Mouse (Mus musculus) limb, embryonic 10.5 days (tissue): ENCODE data around the gene Rab8a. TPM values are rescaled to one million over a fixed set of nuclear protein-coding genes. Genes with fewer than 3 reads are reported as not detected.
A peak's percentile ranks its signal among the peaks of the same experiment; 100 is the strongest.
"Not testable (repeated sequence)": the region's sequence is repeated elsewhere in the genome, so short reads cannot be mapped to it uniquely, and the experiment has no call there.

Experiments
- DNase-seq: peaks from one replicate; pipeline ENCODE4 v3.0.0-alpha.2; 2017; ENCODE audit warnings: low spot score
- H3K27ac ChIP-seq: fragments of 300-500 bp; sonication (generic); 2 replicates; pipeline ENCODE4 v1.5.1; 2016; ENCODE audit warnings: mild to moderate bottlenecking
- H3K27me3 ChIP-seq: fragments of 300-500 bp; sonication (generic); 2 replicates; pipeline ENCODE4 v1.6.1; 2016; ENCODE audit warnings: low read depth, mild to moderate bottlenecking; ENCODE audit not compliant: poor library complexity, severe bottlenecking
- H3K36me3 ChIP-seq: fragments of 300-500 bp; sonication (generic); 2 replicates; pipeline ENCODE4 v1.6.1; 2016; ENCODE audit warnings: mild to moderate bottlenecking, moderate library complexity
- H3K4me1 ChIP-seq: fragments of 300-500 bp; sonication (generic); 2 replicates; pipeline ENCODE4 v1.6.1; 2016
- H3K4me3 ChIP-seq: fragments of 300-500 bp; sonication (generic); 2 replicates; pipeline ENCODE4 v1.5.1; 2016; ENCODE audit warnings: mild to moderate bottlenecking, moderate library complexity
- H3K9me3 ChIP-seq: fragments of 300-500 bp; sonication (generic); replicated peaks from 2 replicates; pipeline ENCODE4 v1.6.1; 2016; ENCODE audit warnings: mild to moderate bottlenecking
- WGBS: fragments of 180-500 bp; shearing (Covaris S2); methylation state at CpG from one replicate; pipeline ENCODE4 v1.1.7; 2016; 5-methylcytosine and 5-hydroxymethylcytosine counted together
- polyA plus RNA-seq: library from polyadenylated mRNA; unstranded; fragments of >200 nt; fragmentation: Nextera tagmentation; extraction: Ambion mirVana; gene quantifications from 2 replicates; pipeline ENCODE4 v1.2.1, GENCODE M21; 2016

Rab8a gene
- 137 and 139 TPM in 2 replicates for polyA plus RNA-seq

DNA sequence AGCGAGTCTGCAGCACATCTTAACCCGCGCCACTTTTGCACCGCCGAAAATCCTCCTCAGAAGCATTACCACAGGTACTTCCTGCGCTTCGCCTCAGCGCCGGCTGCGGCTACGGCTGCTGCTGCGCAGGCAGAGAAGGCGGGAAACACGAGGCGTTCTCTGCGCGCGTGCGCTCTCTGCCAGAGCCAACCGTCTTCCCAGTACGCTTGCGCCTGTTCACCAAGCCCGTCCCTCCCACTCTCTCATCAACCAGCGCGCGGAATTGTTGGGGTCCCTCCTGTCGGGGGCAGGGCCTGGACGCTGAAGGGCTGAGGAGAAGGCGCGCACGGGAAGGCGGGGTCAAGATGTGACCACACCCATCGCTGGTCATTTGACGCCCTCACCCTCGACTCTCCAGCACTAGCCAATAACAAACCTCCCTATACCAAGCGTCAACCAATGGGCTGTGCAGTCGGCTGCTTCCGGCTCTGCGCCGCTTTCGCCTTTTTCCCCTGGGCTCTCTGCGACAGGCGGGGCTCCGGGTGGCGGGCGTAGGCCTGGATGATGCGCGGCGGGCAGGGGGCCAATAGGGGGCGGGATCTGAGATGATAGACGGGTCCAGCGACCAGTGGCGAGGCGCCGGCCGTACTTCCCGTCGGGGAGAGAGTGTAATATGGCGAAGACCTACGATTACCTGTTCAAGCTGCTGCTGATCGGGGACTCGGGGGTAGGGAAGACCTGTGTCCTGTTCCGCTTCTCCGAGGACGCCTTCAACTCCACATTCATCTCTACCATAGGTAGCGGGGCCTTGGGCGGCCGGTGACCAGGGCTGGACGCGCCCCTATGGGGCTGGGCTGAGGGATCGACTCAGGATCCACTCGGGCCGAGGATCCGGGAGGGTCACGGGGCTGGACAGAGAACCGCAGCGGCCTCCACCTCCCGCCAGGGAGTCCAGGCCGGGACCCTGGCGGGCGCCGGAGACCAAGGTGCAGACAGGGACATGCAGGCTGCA lies at the start of gene Rab8a:
Rab8a (plus strand) TSS at position 494 of the 991 bp plus-strand sequence.
- under 1% methylated on average over 82 of the region's 82 CpGs for WGBS
- Histone ChIP-seq H3K4me1 (peaks cover 21% of the 10 kb centered on the region), H3K27ac (peak within 1 kb of the TSS; percentile 89), H3K4me3 (peak within 1 kb of the TSS; percentile 95), H3K27me3 (no peaks in the 10 kb centered on the region), H3K36me3 (peaks cover 32% of the 10 kb centered on the region), H3K9me3 (no peaks in the 10 kb centered on the region)
- peak; percentile 98 for DNase-seq

DNA sequence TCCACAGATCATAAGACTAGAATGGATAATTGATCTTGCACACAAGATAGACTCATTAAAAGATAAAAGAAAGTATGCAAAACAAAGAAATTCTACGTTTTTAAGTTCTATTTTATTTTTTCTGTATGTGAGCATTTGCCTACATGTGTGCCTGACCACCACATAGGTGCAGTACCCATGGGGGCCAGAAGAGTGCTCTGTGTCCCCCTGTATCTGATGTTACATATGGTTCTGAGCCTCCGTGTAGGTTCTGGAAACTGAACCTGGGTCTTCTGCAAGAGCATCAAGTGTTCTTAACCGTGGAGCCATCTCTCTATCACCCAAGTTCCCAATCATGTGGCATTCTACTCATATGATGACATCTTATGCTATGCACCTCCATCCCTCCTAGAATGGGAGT lies 48.5 kb upstream of the Rab8a start:
- H3K27ac ChIP-seq, result no peak overlapping the region
- H3K4me1 ChIP-seq, result no peaks in the 10 kb centered on the region
- DNase-seq, result no peak
- H3K4me3 ChIP-seq, result no peak overlapping the region
- no peaks in the 10 kb centered on the region for H3K27me3 ChIP-seq
- WGBS, result 74% methylated on average over 3 of the region's 3 CpGs
- no peaks in the 10 kb centered on the region for H3K9me3 ChIP-seq
- no peaks in the 10 kb centered on the region for H3K36me3 ChIP-seq

DNA sequence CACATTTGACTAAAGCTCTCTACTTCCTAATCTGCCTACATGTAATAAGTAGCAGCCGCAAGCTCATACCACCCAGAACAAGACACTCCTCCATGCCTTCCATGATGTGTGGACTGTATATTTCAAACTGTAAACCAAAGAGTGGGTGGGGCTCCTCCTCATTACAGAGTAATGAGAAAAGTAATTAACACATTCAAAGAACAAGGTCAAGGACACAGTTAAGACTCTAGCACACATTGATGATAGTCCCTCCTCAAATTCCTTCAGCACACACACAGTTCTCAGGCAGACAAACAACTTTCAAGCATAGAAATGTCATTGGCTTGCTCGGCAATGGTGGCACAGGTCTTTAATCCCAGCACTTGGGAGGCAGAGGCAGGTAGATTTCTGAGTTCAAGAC lies 45.8 kb upstream of the Rab8a start:
- H3K27ac ChIP-seq, result no peak overlapping the region
- H3K27me3 ChIP-seq, result no peaks in the 10 kb centered on the region
- no peak overlapping the region for H3K4me3 ChIP-seq
- H3K9me3 ChIP-seq, result no peaks in the 10 kb centered on the region
- 90% methylated on average over 2 of the region's 2 CpGs for WGBS
- no peaks in the 10 kb centered on the region for H3K36me3 ChIP-seq
- no peaks in the 10 kb centered on the region for H3K4me1 ChIP-seq
- DNase-seq, result no peak

DNA sequence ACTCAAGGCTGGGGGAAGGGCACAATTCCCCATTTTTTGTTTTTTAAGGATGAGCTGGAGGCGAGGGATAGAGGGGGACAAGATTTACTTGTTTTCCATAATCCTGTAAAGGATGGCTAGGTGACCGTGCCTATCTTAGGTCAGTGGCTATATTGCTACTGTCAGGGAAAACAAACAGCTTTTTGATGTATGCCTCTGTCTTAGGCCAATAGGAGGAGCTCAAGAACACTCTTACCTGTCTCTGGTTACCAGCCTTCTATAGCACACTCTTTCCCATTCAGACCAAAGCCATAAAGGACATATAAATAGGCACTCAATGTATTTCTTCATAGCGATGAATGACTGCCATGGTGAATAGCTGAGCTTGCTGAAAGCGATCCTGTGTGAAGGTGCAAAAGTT lies 42.4 kb upstream of the Rab8a start:
- H3K9me3 ChIP-seq, result no peaks in the 10 kb centered on the region
- H3K36me3 ChIP-seq, result no peaks in the 10 kb centered on the region
- WGBS, result 51% methylated on average over 4 of the region's 4 CpGs
- no peak overlapping the region for H3K27ac ChIP-seq
- DNase-seq, result no peak
- H3K4me1 ChIP-seq, result peaks cover 20% of the 10 kb centered on the region
- H3K27me3 ChIP-seq, result no peaks in the 10 kb centered on the region
- H3K4me3 ChIP-seq, result no peak overlapping the region

DNA sequence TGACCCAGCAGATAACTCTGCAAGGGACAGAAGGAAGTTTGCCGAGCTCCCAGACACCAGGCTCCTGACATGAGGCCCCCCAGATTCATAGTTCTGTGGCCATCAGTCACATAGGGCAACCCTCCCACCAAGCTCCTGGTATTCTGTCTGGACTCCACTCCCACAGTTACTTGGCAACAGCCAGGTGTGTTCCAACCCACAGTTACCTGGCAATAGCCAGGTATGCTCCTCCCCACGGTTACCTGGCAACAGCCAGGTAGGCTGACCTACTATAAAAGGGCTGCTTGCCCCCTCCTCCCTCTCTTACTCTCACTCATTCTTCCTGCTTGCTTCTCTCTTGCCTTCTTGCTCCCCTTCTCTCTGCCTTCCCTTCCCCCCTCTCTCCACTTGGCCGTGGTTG lies 39.5 kb upstream of the Rab8a start:
- DNase-seq, result not testable (repeated sequence)

DNA sequence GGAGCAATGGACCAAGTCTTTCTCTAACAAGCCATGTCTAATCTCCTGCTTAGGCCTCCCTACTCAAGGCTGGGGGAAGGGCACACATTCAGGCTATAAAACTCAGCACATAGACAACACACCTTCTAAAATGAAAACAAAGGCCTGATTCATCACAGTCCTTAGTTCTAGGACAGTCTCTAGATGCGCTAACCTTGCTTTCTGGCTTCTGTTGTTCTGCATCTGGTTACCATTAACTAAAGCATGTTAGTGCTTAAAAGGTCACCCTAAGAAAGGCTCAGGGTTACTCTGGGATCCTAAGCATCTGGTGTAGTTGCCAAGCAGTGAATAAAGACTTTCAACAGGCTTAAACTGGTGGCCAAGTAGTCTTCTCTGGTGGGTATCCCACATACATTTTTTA lies 39.0 kb upstream of the Rab8a start:
- no peaks in the 10 kb centered on the region for H3K9me3 ChIP-seq
- peak overlapping the region; percentile 62 for H3K27ac ChIP-seq
- 21% methylated on average over 1 of the region's 1 CpGs for WGBS
- H3K27me3 ChIP-seq, result no peaks in the 10 kb centered on the region
- no peaks in the 10 kb centered on the region for H3K36me3 ChIP-seq
- H3K4me1 ChIP-seq, result peaks cover 20% of the 10 kb centered on the region
- no peak overlapping the region for H3K4me3 ChIP-seq
- no peak for DNase-seq

More for the DNA sequence above, 39.5 kb upstream of the Rab8a start:
- Histone ChIP-seq H3K4me1 (peaks cover 20% of the 10 kb centered on the region), H3K27ac (peak overlapping the region; percentile 62)
- WGBS, result 54% methylated on average over 3 of the region's 3 CpGs
- not testable (repeated sequence) for H3K27me3 ChIP-seq, H3K4me3 ChIP-seq, H3K9me3 ChIP-seq, H3K36me3 ChIP-seq

DNA sequence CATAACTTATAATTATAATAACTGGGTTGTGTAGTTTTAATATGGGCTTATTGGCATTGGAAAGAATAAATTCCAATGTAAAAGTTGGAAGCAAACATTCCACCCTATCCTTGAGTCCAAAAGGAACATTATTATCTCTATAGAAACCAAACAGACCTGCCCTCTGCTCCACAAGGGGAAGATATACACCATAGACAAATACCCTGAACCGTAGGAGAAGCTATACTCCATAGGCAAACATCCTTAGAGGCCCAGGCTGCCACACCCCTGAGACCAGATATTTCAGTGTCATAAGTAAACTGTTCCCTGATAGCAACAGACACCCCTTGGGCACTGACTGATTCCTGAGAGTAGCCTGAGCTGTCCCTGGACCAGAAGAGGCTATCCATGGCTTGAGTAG lies 33.2 kb upstream of the Rab8a start:
- H3K27me3 ChIP-seq, result no peaks in the 10 kb centered on the region
- H3K27ac ChIP-seq, result no peak overlapping the region
- no peaks in the 10 kb centered on the region for H3K9me3 ChIP-seq
- DNase-seq, result no peak
- H3K36me3 ChIP-seq, result no peaks in the 10 kb centered on the region
- H3K4me3 ChIP-seq, result no peak overlapping the region
- peaks cover 17% of the 10 kb centered on the region for H3K4me1 ChIP-seq
- WGBS, result 84% methylated on average over 1 of the region's 1 CpGs

DNA sequence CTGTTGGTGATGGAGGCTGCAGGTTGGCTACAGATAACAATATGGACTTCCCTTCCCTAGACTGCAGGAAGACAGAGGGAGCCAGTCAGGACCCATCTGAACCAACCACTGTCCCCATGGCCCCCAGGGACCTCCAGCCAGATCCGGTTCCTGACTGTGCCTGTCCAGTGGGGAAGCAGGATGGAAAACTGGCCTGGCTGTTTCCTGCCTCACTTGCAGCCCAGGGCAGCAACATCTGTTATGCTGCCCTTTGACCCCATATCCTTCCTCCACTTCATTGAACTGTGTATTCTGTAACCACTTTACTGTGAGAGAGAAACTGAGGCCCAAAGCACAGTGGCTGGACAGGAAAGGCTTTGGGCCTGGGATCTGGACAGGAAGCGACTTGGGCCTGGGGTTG lies 29.7 kb upstream of the Rab8a start:
- peak; percentile 37 for DNase-seq
- Histone ChIP-seq H3K9me3 (no peaks in the 10 kb centered on the region), H3K27me3 (no peaks in the 10 kb centered on the region), H3K27ac (peak overlapping the region; percentile 61), H3K4me1 (peaks cover 27% of the 10 kb centered on the region), H3K36me3 (no peaks in the 10 kb centered on the region), H3K4me3 (no peak overlapping the region)
- WGBS, result 50% methylated on average over 2 of the region's 2 CpGs

DNA sequence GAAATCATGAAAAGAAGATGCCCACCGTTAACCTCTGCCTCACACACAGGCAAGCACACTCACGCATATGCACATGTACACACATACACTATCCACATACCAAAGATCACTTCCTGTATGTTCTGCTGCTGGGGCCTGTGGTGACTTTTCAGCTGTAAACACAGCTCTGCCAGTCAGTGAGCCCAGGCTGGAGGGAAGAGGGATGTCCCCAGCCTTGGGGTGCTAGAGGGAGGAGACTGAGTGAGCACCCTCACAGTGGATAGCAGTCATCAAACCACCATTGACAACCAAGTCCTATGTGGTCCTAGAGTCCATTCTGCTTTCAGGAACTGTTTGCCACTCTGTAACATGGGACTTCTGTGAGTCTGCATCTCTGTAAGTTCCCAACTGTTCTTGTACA lies 29.1 kb upstream of the Rab8a start:
- Histone ChIP-seq H3K4me3 (no peak overlapping the region), H3K9me3 (no peaks in the 10 kb centered on the region), H3K27ac (peak overlapping the region; percentile 61), H3K27me3 (no peaks in the 10 kb centered on the region), H3K4me1 (peaks cover 27% of the 10 kb centered on the region), H3K36me3 (no peaks in the 10 kb centered on the region)
- no peak for DNase-seq
- 85% methylated on average over 2 of the region's 2 CpGs for WGBS

DNA sequence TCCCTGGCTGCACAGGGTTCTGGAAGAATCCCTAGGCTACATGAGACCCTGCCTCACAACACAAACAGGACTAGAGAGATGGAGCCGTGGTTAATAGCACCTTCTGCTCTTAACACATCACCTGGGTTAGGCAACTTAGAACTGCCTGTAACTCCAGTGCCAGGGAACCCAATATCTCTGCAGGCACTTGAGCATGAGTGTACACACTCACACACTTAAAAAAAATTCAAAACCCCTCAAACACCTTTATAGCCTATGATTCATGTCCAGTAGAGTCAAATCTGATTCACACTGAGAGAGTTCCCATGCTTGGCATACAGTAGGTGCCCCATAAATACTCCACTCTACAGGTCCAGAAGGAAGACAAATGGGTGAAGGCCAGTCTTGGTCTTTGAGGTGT lies 28.6 kb upstream of the Rab8a start:
- 88% methylated on average over 1 of the region's 1 CpGs for WGBS
- H3K27ac ChIP-seq, result peak overlapping the region; percentile 61; the same call in 1 of the 2 replicates

DNA sequence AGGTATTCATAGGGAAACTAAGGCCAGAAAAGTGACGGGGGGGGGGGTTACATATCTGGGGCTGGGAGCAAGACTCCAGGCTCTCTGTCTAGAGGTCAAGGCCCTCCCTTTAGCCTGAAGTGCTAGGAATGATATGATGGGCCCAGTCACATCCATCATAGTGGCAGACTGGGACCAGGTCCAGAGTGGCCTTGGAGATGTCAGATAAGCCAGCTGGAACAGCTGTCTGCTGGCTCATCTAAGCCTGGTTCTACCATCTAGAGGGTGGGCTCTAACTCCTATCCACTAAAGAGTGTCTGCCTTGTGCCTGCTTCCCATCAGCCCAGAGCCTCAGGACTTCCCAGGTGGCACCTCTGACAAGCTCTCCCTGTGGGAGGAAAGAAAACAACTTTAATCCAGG lies 28.1 kb upstream of the Rab8a start:
- peaks cover 5% of the 10 kb centered on the region for H3K36me3 ChIP-seq
- peaks cover 36% of the 10 kb centered on the region for H3K4me1 ChIP-seq
- no peak for DNase-seq
- peak overlapping the region; percentile 46; the same call in 1 of the 2 replicates for H3K27ac ChIP-seq
- no peak overlapping the region for H3K4me3 ChIP-seq
- no peaks in the 10 kb centered on the region for H3K9me3 ChIP-seq
- WGBS, result 92% methylated on average over 1 of the region's 1 CpGs
- H3K27me3 ChIP-seq, result no peaks in the 10 kb centered on the region

More for the DNA sequence above, 28.6 kb upstream of the Rab8a start:
- Histone ChIP-seq H3K36me3 (peaks cover under 1% of the 10 kb centered on the region; the same call in 1 of the 2 replicates), H3K4me3 (no peak overlapping the region), H3K4me1 (peaks cover 31% of the 10 kb centered on the region), H3K9me3 (no peaks in the 10 kb centered on the region), H3K27me3 (no peaks in the 10 kb centered on the region)
- no peak for DNase-seq

DNA sequence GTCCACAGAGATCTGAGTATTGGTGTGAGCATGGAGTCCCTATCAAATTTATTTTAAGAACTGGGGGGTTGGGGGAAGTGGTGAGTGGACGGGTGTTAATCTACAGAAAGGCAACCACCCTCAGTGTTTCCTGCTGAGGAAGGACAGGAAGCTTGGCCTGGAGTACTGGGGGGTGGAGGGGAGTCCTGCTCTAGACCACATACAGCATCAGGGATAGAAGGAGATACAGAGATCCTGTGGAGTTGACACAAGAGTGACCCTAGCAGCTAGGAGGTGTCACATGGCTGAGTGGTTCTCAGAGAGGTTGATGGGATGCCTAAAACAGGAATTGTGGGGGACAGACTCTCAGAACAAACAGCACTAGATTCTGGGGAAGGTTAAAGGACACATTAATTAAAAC lies 27.5 kb upstream of the Rab8a start:
- Histone ChIP-seq H3K27ac (no peak overlapping the region), H3K27me3 (no peaks in the 10 kb centered on the region), H3K36me3 (peaks cover 11% of the 10 kb centered on the region), H3K9me3 (no peaks in the 10 kb centered on the region), H3K4me1 (peaks cover 39% of the 10 kb centered on the region), H3K4me3 (no peak overlapping the region)
- DNase-seq, result no peak
- WGBS, result 59% methylated on average over 1 of the region's 1 CpGs

DNA sequence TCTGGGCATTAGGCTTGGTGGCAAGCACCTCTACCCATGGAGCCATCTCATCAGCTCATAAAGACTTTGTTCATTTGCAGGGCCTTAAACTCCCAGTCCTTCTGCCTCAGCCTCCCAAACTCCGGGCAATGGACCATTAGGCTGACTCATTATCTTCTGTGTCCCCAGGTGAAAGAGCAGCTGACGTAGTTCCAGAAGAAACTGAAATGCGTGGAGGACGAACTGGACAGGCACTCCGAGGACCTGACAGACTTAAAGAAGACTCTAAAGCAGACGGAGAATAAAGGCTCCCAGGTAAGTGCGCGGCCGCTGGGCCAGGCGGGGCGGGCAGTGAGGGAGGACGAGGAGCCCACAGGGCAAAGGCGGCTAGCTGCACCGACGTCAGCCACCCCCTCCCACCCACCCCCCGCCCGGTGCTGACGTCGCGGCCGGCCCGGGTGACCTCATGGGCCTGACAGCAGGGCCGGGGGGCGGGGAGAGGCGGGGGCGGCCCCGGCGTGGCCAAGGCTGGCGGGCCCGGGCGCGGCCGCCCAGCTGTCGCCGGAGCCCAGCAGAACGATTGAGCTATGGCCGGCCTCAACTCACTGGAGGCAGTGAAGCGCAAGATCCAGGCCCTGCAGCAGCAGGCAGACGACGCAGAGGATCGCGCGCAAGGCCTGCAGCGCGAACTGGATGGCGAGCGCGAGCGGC lies 26.1 kb upstream of the Rab8a start, which contains the start of gene Tpm4:
Tpm4 (plus strand) TSS at position 220 of the 690 bp plus-strand sequence.
- peak; percentile 91 for DNase-seq
- Histone ChIP-seq H3K27ac (peak within 1 kb of the TSS; percentile 100), H3K4me1 (peaks cover 39% of the 10 kb centered on the region), H3K4me3 (peak within 1 kb of the TSS; percentile 92), H3K36me3 (peaks cover 25% of the 10 kb centered on the region), H3K9me3 (no peaks in the 10 kb centered on the region), H3K27me3 (no peaks in the 10 kb centered on the region)
- WGBS, result under 1% methylated on average over 48 of the region's 49 CpGs
